Mouse (Mus musculus) cerebellum, adult 2 months (tissue): Measurements from ENCODE around the gene Kl. TPM values are rescaled to one million over a fixed set of nuclear protein-coding genes. Genes with fewer than 3 reads are reported as not detected.

Experiments
- DNase-seq, 2 experiments: peaks; one replicate each; pipeline ENCODE4 v3.0.0; 2021
- H3K27ac ChIP-seq: fragments of 200-500 bp; 2 replicates; pipeline ENCODE4 v1.5.1; 2012; ENCODE audit warnings: low read length, control low read depth, inconsistent platforms; ENCODE audit not compliant: insufficient read depth
- H3K27me3 ChIP-seq: fragments of 200-500 bp; 2 replicates; pipeline ENCODE4 v1.6.1; 2012; ENCODE audit warnings: inconsistent platforms, mild to moderate bottlenecking, low read length, moderate library complexity; ENCODE audit not compliant: control insufficient read depth, insufficient read depth
- H3K4me1 ChIP-seq: fragments of 200-500 bp; 2 replicates; pipeline ENCODE4 v1.6.1; 2011; ENCODE audit warnings: low read length; ENCODE audit not compliant: control insufficient read depth, insufficient read depth
- H3K4me3 ChIP-seq: fragments of 200-500 bp; replicated peaks from 2 replicates; pipeline ENCODE3; 2011; ENCODE audit warnings: mild to moderate bottlenecking, low read depth, low read length, control low read depth; ENCODE audit not compliant: insufficient read depth
- CTCF ChIP-seq: fragments of 200-500 bp; IDR thresholded peaks from 2 replicates; pipeline ENCODE4 v1.5.1; 2011; ENCODE audit warnings: low read depth, mild to moderate bottlenecking, control low read depth, low read length, moderate library complexity, borderline replicate concordance; ENCODE audit not compliant: insufficient read depth
- WGBS: fragments of 180-500 bp; shearing (Covaris S2); methylation state at CpG from one replicate; pipeline ENCODE4 v1.1.7; 2018; 5-methylcytosine and 5-hydroxymethylcytosine counted together
- polyA plus RNA-seq: library from polyadenylated mRNA; depleted of rRNA; stranded (reverse); fragments of >200 nt; gene quantifications from 2 replicates; pipeline ENCODE4 v1.2.3, GENCODE M21; 2012

Gene Kl
- polyA plus RNA-seq, 1 experiment, result 3.6 TPM

DNA sequence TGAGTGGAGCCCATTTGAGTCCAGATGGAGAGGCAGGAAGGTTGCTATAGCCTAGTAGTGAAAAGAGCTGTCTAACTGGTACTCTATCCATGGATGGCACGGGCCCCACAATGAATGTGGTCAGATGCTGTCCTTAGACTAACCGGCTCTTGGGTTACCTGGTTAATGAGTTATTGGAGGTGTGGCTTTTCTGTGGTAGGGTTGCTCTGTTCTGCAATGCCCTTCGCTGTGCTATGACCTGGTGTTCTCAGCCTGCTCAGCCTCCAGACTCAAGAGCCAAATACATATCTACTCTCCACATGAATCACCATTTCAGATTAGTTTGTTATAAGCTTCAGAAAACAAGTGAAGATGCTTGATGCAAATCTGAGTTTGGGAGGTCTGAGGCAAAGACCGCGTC lies 90.5 kb downstream of the Kl start:
- no peak for DNase-seq
- Histone ChIP-seq H3K4me1 (no peaks in the 10 kb centered on the region), H3K27ac (no peak overlapping the region), H3K27me3 (no peaks in the 10 kb centered on the region), H3K4me3 (no peak overlapping the region)
- TF ChIP-seq CTCF, result no peak
- WGBS, result 94% methylated on average over 5 of the region's 5 CpGs
